Mouse (Mus musculus): ENCODE data around the gene Gm10318. TPM values are rescaled to one million over a fixed set of nuclear protein-coding genes. Genes with fewer than 3 reads are reported as not detected.

Gene Gm10318
- polyA plus RNA-seq (2015; fragmentation: Nextera tagmentation; extraction: Ambion mirVana) = not detected in 2 replicates

GRCm38 (mm10) chr10:77852559-77852958, at the start of gene Gm10318:
Gene Gm10318 (plus strand): TSS chr10:77852859.
- Histone ChIP-seq H3K36me3 (no peaks in the 10 kb centered on the region), H3K27me3 (no peaks in the 10 kb centered on the region), H3K27ac (no peak within 1 kb of the TSS), H3K9ac (no peak within 1 kb of the TSS), H3K4me2 (no peak within 1 kb of the TSS), H3K4me1 (replicated peaks) (no peaks in the 10 kb centered on the region), H3K9me3 (0 out of 2 replicates have a peak, but pooled peaks cover 5% of the 10 kb centered on the region), H3K4me3 (no peak within 1 kb of the TSS)
- ATAC-seq (ENCODE audit: low FRiP score) = no peak
- 73% methylated on average over 9 of the region's 9 CpGs for WGBS

- Histone ChIP-seq H3K36me3 (no peaks in the 10 kb centered on the region), H3K27ac (no peak overlapping the region), H3K9ac (no peak overlapping the region), H3K4me1 (replicated peaks) (no peaks in the 10 kb centered on the region), H3K27me3 (no peaks in the 10 kb centered on the region), H3K9me3 (no peaks in the 10 kb centered on the region; the same call in 1 of the 2 replicates), H3K4me3 (no peak overlapping the region), H3K4me2 (no peak overlapping the region)
- WGBS = 87% methylated on average over 3 of the region's 3 CpGs
- no peak for ATAC-seq (ENCODE audit: low FRiP score)
Observed at GRCm38 (mm10) chr10:77804095-77804494, 48.6 kb upstream of the Gm10318 start.

- Histone ChIP-seq H3K9ac (no peak within 1 kb of the TSS), H3K4me1 (replicated peaks) (0 out of 2 replicates have a peak, but pooled peaks cover 3% of the 10 kb centered on the region), H3K27ac (no peak within 1 kb of the TSS), H3K4me2 (no peak within 1 kb of the TSS), H3K4me3 (no peak within 1 kb of the TSS), H3K27me3 (no peaks in the 10 kb centered on the region), H3K9me3 (no peaks in the 10 kb centered on the region; the same call in 1 of the 2 replicates), H3K36me3 (no peaks in the 10 kb centered on the region)
- WGBS = 74% methylated on average over 5 of the region's 5 CpGs
- ATAC-seq (ENCODE audit: low FRiP score) = no peak
Observed at GRCm38 (mm10) chr10:77811743-77812142, 40.9 kb upstream of the Gm10318 start, which contains the start of gene Gm9507. Gene Gm9507 (minus strand): TSS chr10:77811843.

DNA sequence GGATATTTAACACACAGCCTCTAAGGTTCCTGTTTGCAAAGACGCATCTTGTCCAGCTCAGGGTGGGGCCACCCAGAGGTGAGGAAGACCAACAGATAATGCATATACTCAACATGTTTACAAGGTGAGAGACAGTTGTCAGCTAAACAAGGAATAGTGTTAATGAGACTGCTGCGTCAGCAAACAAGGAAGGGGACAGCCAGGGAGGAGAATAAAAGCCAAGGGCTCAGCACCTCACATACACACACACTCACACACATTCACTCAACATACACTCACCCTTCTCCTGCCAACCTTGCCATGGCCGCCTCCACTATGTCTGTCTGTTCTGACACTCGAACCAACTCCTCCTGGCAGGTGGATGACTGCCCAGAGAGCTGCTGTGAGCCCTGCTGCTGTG, 38.3 kb upstream of the Gm10318 start, which contains the start of gene Gm2696:
Gene Gm2696, plus strand, starts transcription at position 301 of the 400 bp plus-strand sequence.
- ATAC-seq (ENCODE audit: low FRiP score) = no peak
- H3K27ac ChIP-seq = no peak within 1 kb of the TSS
- no peaks in the 10 kb centered on the region for H3K9me3 ChIP-seq
- no peak within 1 kb of the TSS for H3K9ac ChIP-seq
- H3K27me3 ChIP-seq = no peaks in the 10 kb centered on the region
- no peak within 1 kb of the TSS for H3K4me2 ChIP-seq
- H3K36me3 ChIP-seq = no peaks in the 10 kb centered on the region
- H3K4me1 ChIP-seq (replicated peaks) = 0 out of 2 replicates have a peak, but pooled peaks cover 3% of the 10 kb centered on the region
- no peak within 1 kb of the TSS for H3K4me3 ChIP-seq
- WGBS = 59% methylated on average over 4 of the region's 4 CpGs

DNA sequence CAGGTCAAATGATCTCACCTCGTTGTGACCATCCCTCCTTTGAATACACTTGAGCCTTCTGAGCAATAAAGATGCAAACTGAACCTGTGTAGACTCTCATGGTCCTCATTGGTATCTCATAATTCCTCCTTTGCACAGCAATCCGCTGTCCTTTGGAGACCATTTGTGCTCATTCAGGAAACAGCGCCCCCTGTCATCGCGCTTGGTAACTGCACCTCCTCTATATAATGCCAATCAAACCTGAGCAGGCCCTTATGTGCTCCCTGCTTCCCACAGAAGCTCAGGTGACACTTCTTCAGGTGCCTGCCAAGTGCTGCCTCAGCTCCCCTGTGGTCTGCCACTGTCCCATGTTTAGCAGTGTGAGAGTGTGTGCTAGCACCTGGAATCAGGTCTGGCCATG, 37.1 kb upstream of the Gm10318 start:
- no peaks in the 10 kb centered on the region for H3K36me3 ChIP-seq
- ATAC-seq (ENCODE audit: low FRiP score) = no peak
- H3K4me2 ChIP-seq = no peak overlapping the region
- no peaks in the 10 kb centered on the region for H3K27me3 ChIP-seq
- 0 out of 2 replicates have a peak, but pooled peaks cover 3% of the 10 kb centered on the region for H3K4me1 ChIP-seq (replicated peaks)
- 32% methylated on average over 5 of the region's 5 CpGs for WGBS
- no peak overlapping the region for H3K4me3 ChIP-seq
- H3K27ac ChIP-seq = no peak overlapping the region
- no peaks in the 10 kb centered on the region for H3K9me3 ChIP-seq
- H3K9ac ChIP-seq = no peak overlapping the region

DNA sequence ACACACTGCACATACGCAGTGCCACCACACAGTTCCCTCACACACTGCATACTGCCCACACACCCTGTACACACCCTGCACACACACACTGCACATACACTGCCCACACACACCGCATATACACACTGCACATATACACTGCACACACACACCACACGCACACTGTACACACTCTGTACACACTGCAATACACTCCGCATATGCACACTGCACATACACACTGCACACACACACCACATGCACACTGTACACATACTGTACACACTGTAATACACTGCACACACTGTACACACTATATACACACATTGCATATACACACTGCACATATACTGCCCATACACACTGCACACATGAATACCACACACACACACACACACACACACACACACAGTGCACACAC, 34.1 kb upstream of the Gm10318 start:
- peak; percentile 66 for ATAC-seq (ENCODE audit: low FRiP score)
- 98% methylated on average over 4 of the region's 4 CpGs for WGBS
- Histone ChIP-seq H3K4me1 (replicated peaks) (0 out of 2 replicates have a peak, but pooled peaks cover 3% of the 10 kb centered on the region), H3K4me2 (no peak overlapping the region), H3K9me3 (no peaks in the 10 kb centered on the region), H3K27ac (no peak overlapping the region), H3K9ac (no peak overlapping the region), H3K36me3 (no peaks in the 10 kb centered on the region), H3K4me3 (no peak overlapping the region), H3K27me3 (no peaks in the 10 kb centered on the region)

GRCm38 (mm10) chr10:77819203-77819602, 33.5 kb upstream of the Gm10318 start:
- 57% methylated on average over 4 of the region's 4 CpGs for WGBS
- H3K4me3 ChIP-seq = no peak overlapping the region
- H3K9me3 ChIP-seq = peaks cover 6% of the 10 kb centered on the region; the same call in 1 of the 2 replicates
- H3K9ac ChIP-seq = no peak overlapping the region; the same call in 1 of the 2 replicates
- no peak overlapping the region for H3K4me2 ChIP-seq
- H3K27me3 ChIP-seq = no peaks in the 10 kb centered on the region
- H3K4me1 ChIP-seq (replicated peaks) = 0 out of 2 replicates have a peak, but pooled peaks cover under 1% of the 10 kb centered on the region
- H3K27ac ChIP-seq = no peak overlapping the region
- no peaks in the 10 kb centered on the region for H3K36me3 ChIP-seq
- no peak for ATAC-seq (ENCODE audit: low FRiP score)

GRCm38 (mm10) chr10:77826951-77827350, 25.7 kb upstream of the Gm10318 start, which contains the start of gene Krtap10-4:
Gene Krtap10-4 (minus strand): TSS chr10:77827095.
- Histone ChIP-seq H3K9ac (no peak within 1 kb of the TSS), H3K27ac (no peak within 1 kb of the TSS), H3K4me1 (replicated peaks) (no peaks in the 10 kb centered on the region), H3K27me3 (no peaks in the 10 kb centered on the region), H3K4me3 (no peak within 1 kb of the TSS), H3K36me3 (no peaks in the 10 kb centered on the region), H3K9me3 (peaks cover 6% of the 10 kb centered on the region; the same call in 1 of the 2 replicates), H3K4me2 (no peak within 1 kb of the TSS)
- ATAC-seq (ENCODE audit: low FRiP score) = no peak
- 77% methylated on average over 6 of the region's 6 CpGs for WGBS

GRCm38 (mm10) chr10:77835647-77836046, 17.0 kb upstream of the Gm10318 start, which contains the start of gene Krtap10-10:
Gene Krtap10-10 (plus strand): TSS chr10:77835947.
- Histone ChIP-seq H3K4me3 (no peak within 1 kb of the TSS), H3K4me1 (replicated peaks) (no peaks in the 10 kb centered on the region), H3K27me3 (no peaks in the 10 kb centered on the region), H3K36me3 (no peaks in the 10 kb centered on the region), H3K27ac (no peak within 1 kb of the TSS), H3K9ac (no peak within 1 kb of the TSS), H3K4me2 (no peak within 1 kb of the TSS), H3K9me3 (no peaks in the 10 kb centered on the region)
- 86% methylated on average over 9 of the region's 9 CpGs for WGBS
- ATAC-seq (ENCODE audit: low FRiP score) = no peak

DNA sequence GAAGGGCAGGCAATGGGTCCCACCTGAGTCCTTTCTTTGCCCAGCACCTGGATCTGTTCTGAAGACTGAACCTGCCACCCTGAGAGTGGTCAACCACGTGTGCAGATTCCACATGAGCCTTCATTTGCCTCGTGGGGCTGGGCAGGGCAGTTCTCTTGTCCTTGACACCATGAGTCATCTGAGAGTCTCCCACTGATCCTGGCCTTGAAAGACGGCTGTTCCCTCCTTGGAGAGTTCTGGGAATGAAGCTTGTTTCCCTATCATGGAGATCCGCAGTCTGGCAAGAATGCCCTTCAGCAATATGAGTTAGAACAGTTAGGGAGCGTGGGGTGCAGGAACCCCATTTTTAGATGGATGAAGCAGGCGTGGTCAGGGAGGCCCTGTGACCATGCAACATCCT, 13.7 kb upstream of the Gm10318 start:
- 81% methylated on average over 6 of the region's 6 CpGs for WGBS
- no peak for ATAC-seq (ENCODE audit: low FRiP score)
- Histone ChIP-seq H3K4me3 (no peak overlapping the region), H3K9ac (no peak overlapping the region), H3K4me2 (no peak overlapping the region), H3K27me3 (no peaks in the 10 kb centered on the region), H3K9me3 (peaks cover 19% of the 10 kb centered on the region), H3K4me1 (replicated peaks) (no peaks in the 10 kb centered on the region), H3K36me3 (no peaks in the 10 kb centered on the region), H3K27ac (no peak overlapping the region)

DNA sequence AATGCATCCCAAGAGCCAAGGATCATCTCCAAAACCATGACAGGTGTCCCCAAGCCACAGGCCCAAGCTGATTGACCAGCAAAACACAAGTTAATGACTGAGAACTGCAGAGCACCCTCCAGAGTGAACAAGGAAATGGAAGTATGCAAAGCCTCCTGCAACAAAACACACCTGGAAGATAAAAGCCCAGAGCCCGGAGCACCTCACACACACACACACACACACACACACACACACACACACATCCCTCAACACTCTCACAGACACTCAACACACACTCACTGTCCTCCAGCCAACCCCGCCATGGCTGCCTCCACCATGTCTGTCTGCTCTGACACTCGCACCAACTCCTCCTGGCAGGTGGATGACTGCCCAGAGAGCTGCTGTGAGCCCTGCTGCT, 6.2 kb upstream of the Gm10318 start, which contains the start of gene Gm36176:
Gene Gm36176, plus strand, starts transcription at position 301 of the 400 bp plus-strand sequence.
- Histone ChIP-seq H3K9me3 (peaks cover 34% of the 10 kb centered on the region), H3K27ac (no peak within 1 kb of the TSS), H3K9ac (no peak within 1 kb of the TSS), H3K36me3 (no peaks in the 10 kb centered on the region), H3K4me3 (no peak within 1 kb of the TSS), H3K27me3 (no peaks in the 10 kb centered on the region), H3K4me2 (no peak within 1 kb of the TSS), H3K4me1 (replicated peaks) (no peaks in the 10 kb centered on the region)
- 79% methylated on average over 3 of the region's 3 CpGs for WGBS
- ATAC-seq (ENCODE audit: low FRiP score) = no peak

- no peak overlapping the region for H3K4me3 ChIP-seq
- no peaks in the 10 kb centered on the region for H3K4me1 ChIP-seq (replicated peaks)
- H3K4me2 ChIP-seq = no peak overlapping the region
- no peak overlapping the region for H3K9ac ChIP-seq
- ATAC-seq (ENCODE audit: low FRiP score) = no peak
- WGBS = 16% methylated on average over 2 of the region's 2 CpGs
- no peaks in the 10 kb centered on the region for H3K27me3 ChIP-seq
- no peak overlapping the region for H3K27ac ChIP-seq
- peaks cover 32% of the 10 kb centered on the region for H3K9me3 ChIP-seq
- H3K36me3 ChIP-seq = no peaks in the 10 kb centered on the region
Observed at GRCm38 (mm10) chr10:77846961-77847360, 5.7 kb upstream of the Gm10318 start.

DNA sequence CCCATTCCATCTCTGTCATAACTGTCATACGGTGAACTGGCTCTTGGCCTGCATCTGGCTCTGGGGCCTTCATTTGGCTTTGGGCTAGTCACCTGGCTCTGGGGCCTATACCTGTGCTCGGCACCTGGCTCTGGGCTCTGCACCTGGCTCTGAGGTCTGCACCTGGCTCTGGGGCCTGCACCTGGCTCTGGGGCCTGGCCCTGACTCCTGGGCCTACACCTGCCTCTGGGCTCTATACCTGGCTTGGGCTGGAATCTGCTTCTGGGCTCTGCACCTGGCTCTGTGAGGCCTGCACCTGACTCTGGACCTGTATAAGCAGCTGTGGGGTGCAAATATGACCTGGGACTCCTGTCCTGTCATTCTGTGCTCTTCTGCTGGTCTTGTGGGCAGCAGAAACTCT, 5.1 kb upstream of the Gm10318 start:
- Histone ChIP-seq H3K4me1 (replicated peaks) (no peaks in the 10 kb centered on the region), H3K4me2 (no peak overlapping the region), H3K4me3 (no peak overlapping the region), H3K36me3 (no peaks in the 10 kb centered on the region), H3K9ac (no peak overlapping the region), H3K27me3 (no peaks in the 10 kb centered on the region), H3K27ac (no peak overlapping the region), H3K9me3 (peaks cover 32% of the 10 kb centered on the region)
- ATAC-seq (ENCODE audit: low FRiP score) = no peak
- 80% methylated on average over 2 of the region's 2 CpGs for WGBS

Data from hindbrain, embryonic 13.5 days (tissue).